Mouse (Mus musculus) bone marrow, adult 2 months (tissue): Measurements from ENCODE around the gene Tjp1.

Source experiments
- CTCF ChIP-seq: fragments of 200-500 bp; IDR thresholded peaks from 2 replicates; pipeline ENCODE4 v1.5.1; 2011; ENCODE audit warnings: low read length, control low read depth; ENCODE audit not compliant: control insufficient read depth, insufficient read depth
- POLR2A ChIP-seq: fragments of 200-500 bp; IDR thresholded peaks from 2 replicates; pipeline ENCODE4 v1.6.1; 2011; ENCODE audit warnings: low read depth, mild to moderate bottlenecking, control low read depth, low read length, borderline replicate concordance; ENCODE audit not compliant: control insufficient read depth

DNA sequence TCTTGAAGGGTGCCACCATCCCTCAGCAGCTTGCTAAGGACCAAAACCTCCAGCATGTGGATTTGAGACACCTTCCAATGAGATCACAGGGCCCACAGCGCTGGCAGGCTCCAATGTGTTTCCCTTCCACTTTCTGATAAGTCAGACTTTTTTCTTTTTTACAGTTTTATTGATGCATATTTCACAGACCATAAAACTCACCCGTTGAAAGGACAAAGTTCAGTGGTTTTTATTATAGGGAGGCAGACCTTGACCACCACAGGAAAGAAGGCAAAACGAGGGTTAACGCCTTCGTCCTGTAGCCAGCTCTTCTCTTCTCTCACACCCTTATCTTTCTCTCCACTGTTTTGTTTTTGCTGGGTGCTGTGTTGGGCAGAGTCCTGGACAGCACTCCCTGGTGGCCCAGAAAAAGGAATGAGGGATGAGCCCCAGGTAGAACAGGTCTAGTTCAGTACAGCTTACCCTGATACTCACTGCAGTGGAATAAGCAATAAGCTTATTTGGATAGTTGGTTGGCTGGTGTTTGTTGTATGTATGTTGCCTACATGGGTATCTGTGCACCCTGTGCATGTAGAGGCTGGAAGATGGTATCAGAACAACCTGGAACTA, 43.3 kb downstream of the Tjp1 start:
- no peak for TF ChIP-seq CTCF
- TF ChIP-seq POLR2A: no peak
